Mouse (Mus musculus): ENCODE results near the gene Parvb.

Parvb gene

DNA sequence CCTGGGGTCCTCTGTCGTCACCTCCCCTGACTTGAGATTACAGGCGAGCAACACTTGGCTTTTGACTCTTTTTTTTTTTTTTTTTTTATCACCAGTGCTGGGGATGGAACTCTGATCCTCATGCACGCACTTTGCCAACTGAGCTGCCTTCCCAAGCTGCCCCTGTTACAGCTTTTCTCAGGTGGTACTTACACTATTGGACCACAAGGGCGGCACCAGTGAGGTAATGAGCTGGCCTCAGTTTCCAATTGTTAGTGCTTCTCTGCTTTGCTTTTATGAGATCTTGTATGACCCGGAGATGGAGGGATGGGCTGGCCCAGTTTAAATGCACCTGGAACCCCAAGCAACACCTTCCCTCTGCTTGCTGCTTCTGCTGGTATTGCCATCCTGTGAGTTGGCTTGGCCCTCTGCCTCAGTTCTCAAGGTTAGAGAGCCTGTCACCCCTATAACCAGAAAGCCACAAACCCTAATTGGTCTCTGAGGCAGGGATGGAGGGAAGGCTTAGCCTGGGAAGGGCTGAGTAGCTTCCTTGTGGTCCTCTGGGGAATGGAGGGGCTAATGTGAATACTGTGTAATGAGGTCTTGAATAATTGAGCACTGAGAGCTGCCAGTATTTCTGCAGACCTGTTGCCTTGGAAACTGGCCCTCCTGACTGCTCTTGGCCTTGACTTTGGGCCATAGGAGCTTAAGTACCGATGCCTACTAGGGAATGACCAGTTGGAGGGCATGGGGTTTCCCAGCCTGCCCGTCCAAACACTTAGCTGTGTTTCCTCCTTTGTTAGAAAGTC lies 3.1 kb downstream of the Parvb start:
- ChIA-PET CTCF (interaction anchor here (0.5 to 3.9 kb wide), 50 partner anchors 9 to 1548 kb away, joined by 3 to 23 read pairs (median 4); partner anchors contain the start of genes Samm50 (in 2 of the 4) and Pnpla3 (in 1 of the 4)), POLR2A (interaction anchor here (0.5 to 4.2 kb wide), 52 partner anchors 8 to 1085 kb away, joined by 3 to 40 read pairs (median 4); partner anchors contain the start of genes Pnpla3 (in 2 of the 4), Samm50 (in 2 of the 4) and Fbln1 (in 1 of the 4))

GRCm38 (mm10) chr15:84235646-84236045 lies 3.8 kb downstream of the Parvb start:
- POLR2A ChIA-PET = interaction anchor here (0.5 to 4.2 kb wide), 52 partner anchors 8 to 976 kb away, joined by 3 to 40 read pairs (median 4); partner anchors contain the start of genes Pnpla3 (in 2 of the 4), Samm50 (in 2 of the 4) and Fbln1 (in 1 of the 4)
- CTCF ChIA-PET = interaction anchor here (0.6 to 3.9 kb wide), 35 partner anchors 8 to 728 kb away, joined by 3 to 23 read pairs (median 4); partner anchors contain the start of genes Pnpla3 (in 1 of the 4) and Samm50 (in 1 of the 4)

DNA sequence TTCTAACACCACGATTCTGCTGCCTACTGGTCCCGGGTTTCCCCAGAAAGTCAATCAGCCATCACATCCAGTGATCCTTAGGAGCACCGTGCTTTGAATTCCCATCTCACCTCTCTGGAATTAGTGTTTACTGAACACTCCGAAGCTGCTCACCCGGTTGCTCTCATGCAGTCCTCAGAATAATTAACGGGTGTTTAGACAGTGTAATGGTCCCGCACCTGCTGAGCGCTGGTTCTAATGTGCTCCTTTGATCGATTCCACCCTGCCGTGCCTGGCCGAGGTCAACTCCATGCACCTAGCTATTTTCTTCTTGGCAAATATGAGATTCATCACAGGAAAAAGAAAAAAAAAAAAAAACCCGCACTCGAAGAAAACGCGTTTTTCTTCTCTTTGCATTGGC lies 6.7 kb downstream of the Parvb start:
- POLR2A ChIA-PET = interaction anchor here in 2 of 4 experiments (0.6 to 1.6 kb wide), 8 partner anchors 9 to 832 kb away, joined by 3 to 6 read pairs (median 3); no protein-coding TSS in a partner anchor

DNA sequence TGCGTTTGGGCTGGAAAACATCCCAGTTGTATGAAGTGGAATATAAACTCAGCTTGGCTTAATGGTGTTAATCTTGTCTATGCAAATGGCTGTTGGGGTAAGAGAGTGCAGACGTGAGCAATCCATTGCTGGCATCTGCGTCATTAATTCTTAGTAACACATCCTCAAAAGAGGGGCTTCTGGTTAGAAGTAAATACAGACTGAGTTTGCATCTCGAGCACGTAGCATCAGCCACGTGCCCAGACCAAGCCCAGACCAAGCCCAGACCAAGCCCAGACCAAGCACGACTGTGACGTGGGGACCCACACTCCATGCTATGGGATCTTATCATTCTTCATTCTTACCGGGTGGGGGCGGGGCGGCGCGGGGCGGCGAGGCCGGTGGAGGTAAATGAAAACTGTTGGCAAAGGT lies 7.2 kb downstream of the Parvb start:
- ChIA-PET CTCF (interaction anchor here (0.5 to 2.9 kb wide), 7 partner anchors 20 to 228 kb away, joined by 3 to 11 read pairs (median 3); no protein-coding TSS in a partner anchor), POLR2A (interaction anchor here in 2 of 4 experiments (0.7 to 1.6 kb wide), 7 partner anchors 9 to 833 kb away, joined by 3 to 6 read pairs (median 3); no protein-coding TSS in a partner anchor)

More for the DNA sequence above, 6.7 kb downstream of the Parvb start:
- CTCF ChIA-PET = interaction anchor here in 3 of 4 experiments (0.5 to 2.9 kb wide), 7 partner anchors 19 to 228 kb away, joined by 3 to 11 read pairs (median 3); no protein-coding TSS in a partner anchor

DNA sequence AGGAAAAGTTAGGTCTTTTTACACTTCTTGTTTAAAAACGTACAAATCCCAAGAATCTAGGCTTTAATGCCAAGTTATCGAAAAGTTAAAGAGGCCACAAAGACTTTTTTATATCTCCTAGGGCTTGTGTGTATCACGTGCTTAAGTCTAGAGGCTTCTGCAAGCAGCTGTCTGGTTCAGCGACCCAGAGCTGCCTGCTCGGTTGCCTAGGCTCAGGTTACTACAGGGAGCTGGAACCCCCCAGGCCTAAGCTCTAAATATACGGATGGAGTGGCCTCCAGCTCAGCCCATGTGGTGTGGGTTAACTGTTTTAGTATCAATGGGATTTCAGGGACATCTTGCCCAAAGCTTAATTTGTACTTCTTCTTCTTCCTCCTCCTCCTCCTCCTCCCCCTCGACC lies 9.7 kb downstream of the Parvb start:
- ChIA-PET POLR2A (interaction anchor here in 3 of 4 experiments (0.5 to 1.8 kb wide), 5 partner anchors 9 to 757 kb away, joined by 3 to 7 read pairs (median 3); no protein-coding TSS in a partner anchor), CTCF (interaction anchor here in 2 of 4 experiments (0.6 to 2.3 kb wide), 3 partner anchors 19 to 469 kb away, joined by 3 to 9 read pairs (median 4); no protein-coding TSS in a partner anchor)

DNA sequence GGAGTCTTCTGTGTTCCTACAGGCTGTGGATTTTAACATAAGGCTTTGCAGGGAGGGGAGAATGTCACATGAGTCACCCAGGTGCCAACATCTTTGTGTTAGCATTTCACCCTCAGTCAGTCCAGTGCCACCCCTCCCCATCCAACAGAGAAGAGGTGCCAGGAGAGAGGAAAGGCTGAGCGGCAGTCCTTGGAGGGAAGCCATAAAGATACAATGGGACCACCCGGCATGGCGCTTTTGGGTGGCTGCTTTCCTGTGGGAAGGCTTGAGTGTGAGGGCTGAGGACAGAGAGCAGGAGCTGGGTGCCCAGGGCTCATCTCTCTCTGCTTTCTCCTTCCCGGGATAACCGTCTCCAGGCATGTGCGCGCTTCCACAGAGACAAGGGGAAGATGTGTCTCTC lies 13.3 kb downstream of the Parvb start:
- ChIA-PET CTCF (interaction anchor here in 1 of 4 experiments (1.5 kb wide), 1 partner anchor 33 kb away, joined by 4 read pairs; no protein-coding TSS in a partner anchor), POLR2A (interaction anchor here in 2 of 4 experiments (0.7 to 1.1 kb wide), 2 partner anchors 10 to 15 kb away, joined by 3 read pairs; no protein-coding TSS in a partner anchor)

- POLR2A ChIA-PET = interaction anchor here in 2 of 4 experiments (1.0 to 2.3 kb wide), 3 partner anchors 9 to 15 kb away, joined by 3 to 13 read pairs (median 5); partner anchors contain the start of gene Parvb (in 1 of the 2)
- CTCF ChIA-PET = interaction anchor here in 3 of 4 experiments (0.6 to 1.0 kb wide), 4 partner anchors 11 to 609 kb away, joined by 3 to 5 read pairs (median 3); no protein-coding TSS in a partner anchor
These were observed 14.4 kb downstream of the Parvb start for GRCm38 (mm10) chr15:84246195-84246594.

DNA sequence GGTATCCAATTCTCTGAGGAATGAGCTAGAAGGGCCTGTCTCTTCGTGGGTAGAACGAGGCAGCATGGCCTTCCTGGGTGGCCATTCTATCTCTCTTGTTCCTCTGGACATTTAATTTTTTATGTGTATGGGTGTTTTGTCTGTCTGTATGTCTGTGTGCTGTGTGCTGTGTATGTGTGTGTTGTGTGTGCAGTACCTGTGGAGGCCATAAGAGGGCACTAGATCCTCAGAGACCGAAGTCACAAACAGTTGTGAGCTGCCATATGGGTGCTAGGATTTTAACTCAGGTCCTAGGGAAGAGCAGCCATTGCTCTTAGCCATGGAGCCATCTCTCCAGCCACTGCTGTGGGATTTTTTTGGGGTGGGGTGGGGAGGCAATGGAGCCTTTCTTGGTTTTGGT lies 15.5 kb downstream of the Parvb start:
- ChIA-PET POLR2A (interaction anchor here in 2 of 4 experiments (0.8 to 2.3 kb wide), 4 partner anchors 7 to 16 kb away, joined by 3 to 13 read pairs (median 4); partner anchors contain the start of gene Parvb (in 1 of the 2)), CTCF (interaction anchor here (0.6 to 2.5 kb wide), 15 partner anchors 10 to 109 kb away, joined by 3 to 19 read pairs (median 4); partner anchors contain the start of gene Parvb (in 1 of the 4))

DNA sequence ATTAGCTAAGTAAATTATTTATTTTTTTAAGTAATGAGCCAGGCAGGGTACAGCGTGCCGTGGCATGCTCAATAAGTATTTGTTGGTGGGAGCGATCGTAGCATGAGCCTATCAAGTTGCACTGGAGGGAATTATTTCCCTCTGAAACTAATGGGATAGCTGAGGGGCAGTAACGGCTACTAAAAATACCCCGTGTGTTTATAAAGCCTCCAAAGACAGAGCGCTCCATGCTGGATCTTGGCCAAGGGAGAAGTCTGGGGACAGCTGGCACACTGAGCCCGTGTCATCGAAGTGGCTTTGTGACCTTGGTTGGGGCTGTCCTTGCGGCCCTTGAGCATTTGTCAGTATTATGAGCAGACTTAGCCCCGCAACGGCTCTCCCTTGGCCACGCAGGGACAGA lies 19.4 kb downstream of the Parvb start:
- POLR2A ChIA-PET = interaction anchor here in 1 of 4 experiments (1.1 to 1.2 kb wide), 2 partner anchors 12 to 16 kb away, joined by 3 read pairs; no protein-coding TSS in a partner anchor
- CTCF ChIA-PET = interaction anchor here in 3 of 4 experiments (0.6 to 1.2 kb wide), 7 partner anchors 9 to 113 kb away, joined by 3 to 5 read pairs (median 3); no protein-coding TSS in a partner anchor

DNA sequence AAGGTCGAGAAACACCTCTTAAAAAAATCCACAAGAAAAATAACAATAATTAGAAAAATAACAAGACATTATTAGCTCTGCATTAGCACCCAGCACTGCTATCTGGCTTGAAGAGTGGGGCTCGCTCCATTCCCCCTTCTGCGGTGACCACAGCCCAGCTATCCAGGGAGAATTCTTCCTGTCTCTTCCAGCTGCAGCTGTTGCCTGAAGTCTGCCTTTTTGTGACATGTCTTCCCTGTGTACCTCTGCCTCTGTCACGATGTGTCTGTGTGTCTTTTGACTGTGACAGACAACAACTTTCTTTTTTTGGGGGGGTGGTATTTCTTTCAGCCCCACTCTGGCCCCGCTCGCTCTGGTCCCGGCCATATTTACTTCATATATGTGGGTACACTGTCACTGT lies 20.8 kb downstream of the Parvb start:
- POLR2A ChIA-PET = no interaction called here
- CTCF ChIA-PET = interaction anchor here in 3 of 4 experiments (0.6 to 1.0 kb wide), 3 partner anchors 32 to 421 kb away, joined by 3 to 4 read pairs (median 3); no protein-coding TSS in a partner anchor

DNA sequence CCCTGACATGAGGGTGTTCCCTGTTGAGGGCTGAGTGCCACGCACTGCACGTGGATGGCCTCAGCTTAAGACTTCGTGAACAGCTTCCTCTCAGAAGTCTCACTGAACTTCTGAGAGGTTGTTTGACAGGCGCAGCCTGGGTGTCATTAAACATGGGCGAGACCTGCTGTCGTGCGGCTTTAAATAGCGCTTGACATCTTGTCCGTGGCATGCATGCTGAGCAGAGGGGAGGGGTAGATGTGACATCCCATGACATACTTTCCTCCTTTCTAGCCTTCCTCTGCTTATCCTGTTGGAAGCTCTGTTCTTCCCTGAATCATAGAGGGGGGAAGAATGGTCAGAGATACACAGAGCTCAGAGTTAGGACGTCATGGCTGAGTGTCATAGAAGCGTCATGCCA lies 21.9 kb downstream of the Parvb start:
- POLR2A ChIA-PET = interaction anchor here in 2 of 4 experiments (0.5 to 1.6 kb wide), 4 partner anchors 11 to 40 kb away, joined by 3 to 5 read pairs (median 3); no protein-coding TSS in a partner anchor
- CTCF ChIA-PET = interaction anchor here in 1 of 4 experiments (0.5 kb wide), 1 partner anchor 355 kb away, joined by 3 read pairs; no protein-coding TSS in a partner anchor

DNA sequence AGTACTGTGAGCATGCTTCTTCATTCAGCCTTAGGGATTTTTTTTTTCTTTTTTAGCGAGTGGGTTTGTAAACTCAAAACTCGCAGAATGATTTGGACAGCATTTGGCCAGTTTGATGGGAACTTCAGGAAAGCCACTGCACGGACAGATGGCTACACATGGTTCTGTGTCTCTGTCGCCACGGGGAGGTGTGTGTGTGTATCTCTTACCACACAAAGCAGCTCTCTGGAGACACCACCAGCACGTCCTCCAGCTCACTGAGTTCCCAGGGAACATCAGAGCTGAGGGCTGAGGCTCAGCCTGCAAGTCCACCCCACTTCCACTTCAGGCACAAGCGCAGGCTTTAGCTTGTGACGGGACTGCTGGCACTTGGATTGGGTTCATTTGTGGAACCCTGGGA lies 22.5 kb downstream of the Parvb start:
- ChIA-PET POLR2A (interaction anchor here in 2 of 4 experiments (0.8 to 1.6 kb wide), 6 partner anchors 8 to 381 kb away, joined by 3 to 5 read pairs (median 3); no protein-coding TSS in a partner anchor), CTCF (interaction anchor here in 1 of 4 experiments (1.4 kb wide), 1 partner anchor 42 kb away, joined by 4 read pairs; no protein-coding TSS in a partner anchor)

DNA sequence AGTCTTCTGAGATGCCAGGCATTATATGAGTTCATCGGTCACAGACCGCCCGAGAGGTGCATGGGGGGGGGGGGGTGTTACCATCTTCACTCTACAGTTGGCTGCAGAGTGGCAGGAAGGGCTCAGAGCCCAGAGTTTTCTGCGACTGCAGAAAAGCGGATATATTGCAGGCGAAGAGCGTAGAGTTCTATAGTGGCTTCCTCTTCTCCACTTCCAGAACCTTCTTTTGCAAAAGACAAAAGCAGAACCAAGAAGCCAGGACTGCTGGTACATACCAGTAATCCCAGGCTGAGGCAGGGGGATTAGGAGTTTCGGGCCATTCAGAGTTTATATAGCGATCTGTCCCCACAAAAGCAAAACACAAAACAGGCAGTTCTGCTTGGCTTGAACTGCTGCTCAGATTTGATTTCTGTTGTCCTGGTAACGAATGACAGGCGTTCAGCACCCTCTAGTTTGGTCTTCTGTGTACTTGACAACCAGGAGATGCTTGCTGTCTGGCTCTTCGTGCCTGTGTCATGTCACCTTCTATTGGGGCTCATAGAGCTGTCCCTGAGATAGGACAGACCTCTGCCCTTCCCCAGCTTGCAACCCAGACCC lies 24.5 kb downstream of the Parvb start:
- ChIA-PET CTCF (no interaction called here), POLR2A (no interaction called here)

DNA sequence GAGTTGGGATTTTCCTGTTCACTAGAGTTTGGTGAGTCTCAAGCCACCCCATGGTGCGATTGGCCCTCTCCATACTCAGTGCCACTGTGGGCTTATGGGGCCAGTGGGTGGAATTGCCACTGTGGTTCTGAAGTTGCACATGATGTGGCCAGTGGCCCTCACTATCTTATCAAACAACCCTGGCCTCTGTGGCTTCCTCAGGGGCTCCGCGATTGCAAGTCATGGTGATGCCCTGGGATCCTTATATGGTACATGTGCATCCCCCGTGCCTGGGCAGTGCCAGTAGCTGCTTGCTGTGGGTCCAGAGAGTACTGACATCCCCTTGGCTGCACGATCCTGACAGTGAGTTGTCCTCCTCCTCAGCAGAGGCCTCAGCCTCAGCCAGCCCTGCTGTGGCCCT lies 25.0 kb downstream of the Parvb start:
- ChIA-PET CTCF (no interaction called here), POLR2A (no interaction called here)

GRCm38 (mm10) chr15:84258602-84259355 lies 26.9 kb downstream of the Parvb start:
- ChIA-PET CTCF (interaction anchor here in 3 of 4 experiments (0.5 to 3.1 kb wide), 16 partner anchors 8 to 395 kb away, joined by 3 to 25 read pairs (median 3); no protein-coding TSS in a partner anchor), POLR2A (interaction anchor here in 3 of 4 experiments (0.7 to 2.3 kb wide), 5 partner anchors 23 to 149 kb away, joined by 3 to 12 read pairs (median 4); partner anchors contain the start of gene Parvb (in 1 of the 3))

DNA sequence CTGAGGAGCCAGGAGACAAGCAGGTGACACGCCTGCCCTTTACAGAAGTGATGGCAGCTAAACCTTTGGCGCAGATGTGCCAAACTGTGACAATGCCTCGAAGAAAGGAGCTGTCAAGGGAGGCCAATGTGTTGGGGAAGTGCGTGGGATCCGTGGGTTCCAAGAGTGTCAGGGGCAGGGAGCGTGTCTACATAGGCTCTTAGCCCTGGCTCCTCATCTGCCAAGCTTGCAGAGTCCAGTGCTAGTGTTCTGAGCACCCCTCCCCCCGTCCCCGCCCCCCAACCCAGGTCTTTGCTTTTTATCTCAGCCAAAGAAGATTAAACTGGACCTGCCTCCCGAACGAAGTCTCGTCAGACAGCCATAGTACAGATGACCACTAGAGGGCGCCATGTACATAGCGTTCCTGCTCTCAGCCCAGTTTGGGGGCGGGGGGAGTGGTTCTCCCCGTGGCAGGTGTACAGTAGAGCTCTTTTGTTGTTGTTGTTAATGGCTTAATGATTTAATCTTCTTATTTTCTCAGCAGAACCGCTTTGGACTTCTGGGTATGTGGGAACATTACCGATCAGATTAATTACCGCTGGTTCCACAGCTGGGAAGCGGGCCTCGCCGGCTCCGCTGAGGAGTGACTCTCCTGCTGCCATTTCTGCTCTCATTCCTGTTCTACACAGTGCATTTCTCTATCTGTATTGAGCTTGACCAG lies 28.4 kb downstream of the Parvb start:
- POLR2A ChIA-PET = interaction anchor here in 3 of 4 experiments (0.6 to 2.3 kb wide), 13 partner anchors 15 to 484 kb away, joined by 3 to 12 read pairs (median 3); partner anchors contain the start of gene Pnpla3 (in 2 of the 3)
- CTCF ChIA-PET = interaction anchor here (0.5 to 3.7 kb wide), 92 partner anchors 9 to 1119 kb away, joined by 3 to 38 read pairs (median 4); no protein-coding TSS in a partner anchor
